Mouse (Mus musculus) 416B (cell line): Measurements from ENCODE around the gene Gm21312.
"Not testable (repeated sequence)": the region's sequence is repeated elsewhere in the genome, so short reads cannot be mapped to it uniquely, and the experiment has no call there.

ENCODE experiments used
- DNase-seq: peaks from one replicate; pipeline ENCODE4 v3.0.0; 2011; ENCODE audit warnings: low read depth

Gene Gm21312

GRCm38 (mm10) chr10:104176724-104177123 is at the start of gene Gm21312:
TSS of gene Gm21312 (plus strand) at chr10:104177024.
- not testable (repeated sequence) for DNase-seq

GRCm38 (mm10) chr10:104142687-104143086 is 34.1 kb upstream of the Gm21312 start, which contains the start of gene Gm21293:
TSS of gene Gm21293 (plus strand) at chr10:104142987.
- not testable (repeated sequence) for DNase-seq

DNA sequence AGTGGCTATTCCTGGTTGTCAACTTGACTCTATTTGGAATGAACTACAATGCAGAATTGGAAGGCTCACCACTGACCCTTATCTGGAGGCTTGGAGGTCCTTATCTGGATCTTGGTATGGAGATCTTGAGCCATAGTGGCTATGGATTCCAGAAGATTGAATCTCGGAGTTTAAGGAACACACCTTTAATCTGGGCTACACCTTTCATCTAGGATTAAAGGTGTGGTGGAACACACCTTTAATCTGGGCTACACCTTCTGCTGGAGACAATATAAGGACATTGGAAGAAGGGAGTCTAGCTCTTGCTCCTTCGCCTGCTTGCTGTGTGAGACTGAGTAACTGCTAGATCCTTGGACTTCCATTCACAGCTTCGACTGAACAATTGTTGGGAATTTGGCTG is 25.6 kb upstream of the Gm21312 start, which contains the start of gene Gm6763:
Gene Gm6763, plus strand, starts transcription at position 301 of the 400 bp plus-strand sequence.
- DNase-seq, result not testable (repeated sequence)

DNA sequence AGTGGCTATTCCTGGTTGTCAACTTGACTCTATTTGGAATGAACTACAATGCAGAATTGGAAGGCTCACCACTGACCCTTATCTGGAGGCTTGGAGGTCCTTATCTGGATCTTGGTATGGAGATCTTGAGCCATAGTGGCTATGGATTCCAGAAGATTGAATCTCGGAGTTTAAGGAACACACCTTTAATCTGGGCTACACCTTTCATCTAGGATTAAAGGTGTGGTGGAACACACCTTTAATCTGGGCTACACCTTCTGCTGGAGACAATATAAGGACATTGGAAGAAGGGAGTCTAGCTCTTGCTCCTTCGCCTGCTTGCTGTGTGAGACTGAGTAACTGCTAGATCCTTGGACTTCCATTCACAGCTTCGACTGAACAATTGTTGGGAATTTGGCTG is 17.1 kb upstream of the Gm21312 start, which contains the start of gene Gm8764:
Gene Gm8764, plus strand, starts transcription at position 301 of the 400 bp plus-strand sequence.
- not testable (repeated sequence) for DNase-seq

DNA sequence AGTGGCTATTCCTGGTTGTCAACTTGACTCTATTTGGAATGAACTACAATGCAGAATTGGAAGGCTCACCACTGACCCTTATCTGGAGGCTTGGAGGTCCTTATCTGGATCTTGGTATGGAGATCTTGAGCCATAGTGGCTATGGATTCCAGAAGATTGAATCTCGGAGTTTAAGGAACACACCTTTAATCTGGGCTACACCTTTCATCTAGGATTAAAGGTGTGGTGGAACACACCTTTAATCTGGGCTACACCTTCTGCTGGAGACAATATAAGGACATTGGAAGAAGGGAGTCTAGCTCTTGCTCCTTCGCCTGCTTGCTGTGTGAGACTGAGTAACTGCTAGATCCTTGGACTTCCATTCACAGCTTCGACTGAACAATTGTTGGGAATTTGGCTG is 8.6 kb upstream of the Gm21312 start, which contains the start of gene Gm21304:
Gene Gm21304, plus strand, starts transcription at position 301 of the 400 bp plus-strand sequence.
- DNase-seq, result not testable (repeated sequence)

DNA sequence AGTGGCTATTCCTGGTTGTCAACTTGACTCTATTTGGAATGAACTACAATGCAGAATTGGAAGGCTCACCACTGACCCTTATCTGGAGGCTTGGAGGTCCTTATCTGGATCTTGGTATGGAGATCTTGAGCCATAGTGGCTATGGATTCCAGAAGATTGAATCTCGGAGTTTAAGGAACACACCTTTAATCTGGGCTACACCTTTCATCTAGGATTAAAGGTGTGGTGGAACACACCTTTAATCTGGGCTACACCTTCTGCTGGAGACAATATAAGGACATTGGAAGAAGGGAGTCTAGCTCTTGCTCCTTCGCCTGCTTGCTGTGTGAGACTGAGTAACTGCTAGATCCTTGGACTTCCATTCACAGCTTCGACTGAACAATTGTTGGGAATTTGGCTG is 8.4 kb downstream of the Gm21312 start, which contains the start of gene Gm20765:
Gene Gm20765, plus strand, starts transcription at position 301 of the 400 bp plus-strand sequence.
- DNase-seq, result not testable (repeated sequence)

GRCm38 (mm10) chr10:104193742-104194141 is 16.9 kb downstream of the Gm21312 start, which contains the start of gene Gm4340:
TSS of gene Gm4340 (plus strand) at chr10:104194042.
- not testable (repeated sequence) for DNase-seq

DNA sequence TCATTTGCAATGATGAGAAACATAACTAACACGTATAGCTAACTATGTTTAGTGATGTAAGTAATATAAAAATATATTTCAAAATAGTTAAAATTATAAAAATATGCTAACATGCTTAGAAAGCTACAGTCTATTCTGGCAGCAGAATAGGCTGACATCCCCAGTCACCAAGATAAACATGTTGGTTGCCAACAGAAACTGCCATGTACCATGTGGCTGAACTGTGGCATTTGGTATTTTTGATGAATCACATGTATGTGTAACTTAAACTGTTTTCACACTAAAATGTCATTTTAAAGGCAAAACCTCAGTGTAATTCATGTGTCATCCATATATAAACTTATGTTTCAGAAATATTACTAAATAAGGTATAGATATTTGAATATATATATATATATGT is 32.8 kb downstream of the Gm21312 start:
- DNase-seq, result no peak

GRCm38 (mm10) chr10:104210268-104210990 is 33.6 kb downstream of the Gm21312 start:
- no peak for DNase-seq

DNA sequence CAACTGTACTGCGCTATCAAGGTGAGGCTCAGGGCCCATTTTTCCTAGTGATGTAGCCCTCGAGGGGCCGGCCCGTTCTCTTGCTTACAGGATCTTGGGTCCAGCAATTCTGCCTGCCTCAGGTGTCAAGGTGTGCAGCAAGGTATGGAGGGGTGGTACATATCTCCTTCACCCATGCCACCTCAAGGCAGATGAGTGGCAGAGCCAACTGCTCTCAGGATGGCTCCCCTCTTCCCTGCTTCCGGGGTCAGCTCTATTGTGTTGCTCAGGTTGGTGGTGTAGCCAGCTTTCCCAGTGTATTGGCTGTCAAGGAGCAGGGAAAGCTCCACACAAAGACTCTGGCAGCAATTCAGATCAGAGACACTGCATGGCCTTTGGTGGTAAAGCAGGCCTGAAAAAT is 37.7 kb downstream of the Gm21312 start:
- DNase-seq, result no peak

DNA sequence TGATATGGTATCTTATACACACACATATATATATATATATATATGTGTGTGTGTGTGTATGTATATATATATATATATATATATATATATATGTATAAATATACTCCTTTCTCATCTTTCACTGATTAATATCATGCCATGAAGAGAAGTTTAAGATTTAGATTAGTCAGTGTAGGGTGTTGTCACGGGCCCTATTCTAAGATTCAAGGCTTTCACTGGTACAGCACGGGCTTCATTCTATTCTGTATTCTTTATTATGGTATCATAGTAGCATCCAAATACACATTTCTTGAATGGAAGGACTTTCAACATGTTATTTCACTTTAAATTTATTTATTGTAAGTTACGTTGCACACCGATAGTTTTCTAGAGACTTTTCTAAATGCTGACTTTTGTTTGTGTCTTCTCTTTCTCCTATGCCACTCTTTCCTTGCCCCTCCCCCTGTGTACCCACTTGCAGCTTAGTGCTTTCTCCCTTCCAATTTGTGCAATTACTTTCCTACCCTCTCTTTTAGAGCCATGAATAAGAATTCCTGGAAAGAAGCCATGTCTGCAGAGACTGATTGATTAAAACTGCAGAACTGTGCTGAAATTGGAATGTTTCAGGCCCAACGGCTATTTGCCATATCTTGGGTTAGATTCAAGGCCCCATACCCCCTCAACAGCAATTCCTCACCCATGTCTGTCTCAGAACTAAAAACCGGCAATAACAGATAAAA is 43.6 kb downstream of the Gm21312 start:
- DNase-seq, result no peak
